Mouse (Mus musculus) spleen, postnatal 36 days (tissue): ENCODE results near the gene Fgd1.

Source experiments
- DNase-seq, 2 experiments: peaks; one replicate each; pipeline ENCODE4 v3.0.0; 2022; ENCODE audit warnings: low spot score in 2 of 2, mixed read lengths in 1 of 2

The Fgd1 gene

DNA sequence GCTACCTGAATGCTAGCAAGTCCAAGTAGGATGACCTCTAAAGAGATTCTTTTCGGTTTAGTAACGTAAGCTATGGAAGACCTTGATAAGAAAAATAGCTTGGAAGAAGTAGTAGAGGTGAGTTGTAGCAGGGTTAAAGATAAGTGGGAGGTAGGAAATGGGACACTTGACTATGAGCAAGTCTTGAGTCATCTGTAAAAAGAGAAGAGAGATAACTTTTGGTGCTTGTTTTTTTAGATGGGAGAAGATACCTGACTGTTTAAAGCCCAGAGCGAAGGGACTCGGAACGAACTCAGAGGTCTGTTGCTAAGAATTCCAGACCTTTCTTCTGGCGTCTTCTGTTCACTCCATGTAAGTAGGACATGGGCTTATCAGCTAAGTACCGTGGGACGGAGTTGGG, at the start of gene Fgd1:
Gene Fgd1 (plus strand): TSS at position 301 of the 400 bp plus-strand sequence.
- DNase-seq: no peak

DNA sequence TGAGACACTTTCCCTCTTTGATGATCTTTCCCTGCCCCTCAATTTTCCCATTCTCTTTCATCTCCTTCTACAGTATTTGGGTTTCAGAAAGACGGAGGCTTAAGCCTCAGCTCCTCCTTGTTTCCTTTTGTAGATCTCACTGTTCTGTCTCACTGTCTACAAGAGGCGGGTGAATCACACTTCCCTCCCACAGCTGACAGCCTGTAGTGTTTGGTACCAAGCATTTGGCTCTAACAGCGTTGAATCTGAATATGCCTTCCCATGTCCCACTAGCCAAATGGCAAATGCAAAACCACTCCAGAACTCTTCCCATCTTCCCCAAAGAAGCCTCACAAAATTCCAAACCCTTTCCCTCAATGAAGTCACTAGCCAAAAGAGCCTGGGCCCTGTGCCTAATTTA, 49.2 kb upstream of the Fgd1 start:
- DNase-seq: no peak

DNA sequence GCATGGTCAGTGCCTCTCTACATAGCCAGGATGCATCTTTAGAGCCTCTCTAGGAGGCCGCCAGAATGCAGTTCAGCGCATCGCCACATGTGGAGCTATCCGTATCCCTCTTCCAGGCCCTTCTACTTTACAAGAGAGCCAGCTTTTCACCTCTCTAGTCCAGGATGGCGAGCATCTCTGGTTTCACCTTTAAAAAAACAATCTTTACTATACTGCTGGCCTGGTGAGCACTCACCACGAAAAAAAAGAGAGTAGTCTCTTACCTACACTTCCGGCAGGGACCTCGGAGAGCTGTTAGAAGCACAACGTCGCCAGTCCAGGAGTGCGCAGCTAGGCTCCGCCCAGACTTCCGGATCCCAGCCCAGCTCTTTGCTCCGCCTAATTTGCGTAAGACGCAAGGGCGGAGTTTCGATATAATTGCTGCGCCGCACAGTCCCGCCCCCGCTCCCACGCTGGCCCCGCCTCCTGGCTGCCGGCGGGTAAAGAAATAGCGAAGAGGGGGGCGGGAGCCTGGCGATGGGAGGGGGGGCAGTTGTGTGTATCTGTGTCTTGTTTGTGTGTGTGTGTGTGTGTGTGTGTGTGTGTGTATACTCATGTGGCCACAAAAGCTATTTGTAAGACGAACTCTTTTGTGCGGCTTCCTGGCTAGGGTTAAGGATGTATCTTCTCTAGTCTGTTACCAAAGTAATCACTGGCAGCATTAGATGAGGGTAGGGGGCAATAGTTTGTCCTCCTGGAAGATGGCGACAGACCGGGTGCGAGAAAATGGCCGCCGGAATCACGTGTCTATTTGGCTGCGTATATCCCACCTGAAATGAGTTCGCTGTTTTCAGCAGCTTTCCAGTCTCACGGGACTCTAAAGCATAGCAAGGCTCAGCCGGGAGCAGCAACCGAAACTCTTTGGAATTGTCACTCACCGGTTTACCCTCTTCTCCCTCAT, 28.7 kb upstream of the Fgd1 start, which contains the start of gene Gnl3l:
Gene Gnl3l (minus strand): TSS at position 385 of the 940 bp plus-strand sequence.
- peak; percentile 89 for DNase-seq

DNA sequence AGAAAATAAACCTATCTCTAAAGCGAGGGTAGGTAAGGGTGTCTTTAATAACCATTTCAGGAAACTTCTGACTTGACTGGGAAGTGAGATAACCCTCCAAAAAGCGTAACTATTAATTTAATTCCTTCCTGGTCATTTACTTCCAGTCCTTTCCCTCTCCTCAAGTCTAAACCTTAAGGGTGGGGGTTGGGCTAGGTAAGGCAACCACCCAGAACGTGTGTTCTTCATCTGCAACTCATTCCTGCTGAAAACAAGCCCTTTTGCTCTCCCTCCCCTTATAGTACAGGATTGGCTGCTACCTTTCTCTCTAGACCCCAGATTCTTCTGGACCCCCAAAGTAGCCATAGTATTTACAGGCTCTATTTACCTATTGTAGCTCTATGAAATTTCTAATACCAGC, 28.1 kb upstream of the Fgd1 start:
- no peak for DNase-seq

DNA sequence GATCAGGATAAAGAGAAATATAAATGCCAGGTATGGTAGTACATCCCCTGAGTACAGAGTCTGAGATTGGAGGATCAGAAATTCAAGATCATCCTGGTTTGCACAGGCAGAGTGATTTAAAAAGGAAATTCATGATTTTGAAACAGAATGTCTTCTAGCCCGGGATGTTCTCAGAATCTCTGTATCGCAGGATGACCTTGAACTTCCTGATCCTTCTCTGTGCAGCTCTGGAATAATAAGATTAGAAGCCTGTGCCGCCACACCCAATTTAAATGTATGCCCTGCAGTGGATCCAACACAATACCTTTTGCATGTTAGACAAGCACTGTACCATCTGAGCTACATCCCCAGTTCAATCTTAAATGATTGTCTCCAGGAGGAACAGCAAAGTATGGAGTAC, 27.2 kb upstream of the Fgd1 start:
- no peak for DNase-seq

DNA sequence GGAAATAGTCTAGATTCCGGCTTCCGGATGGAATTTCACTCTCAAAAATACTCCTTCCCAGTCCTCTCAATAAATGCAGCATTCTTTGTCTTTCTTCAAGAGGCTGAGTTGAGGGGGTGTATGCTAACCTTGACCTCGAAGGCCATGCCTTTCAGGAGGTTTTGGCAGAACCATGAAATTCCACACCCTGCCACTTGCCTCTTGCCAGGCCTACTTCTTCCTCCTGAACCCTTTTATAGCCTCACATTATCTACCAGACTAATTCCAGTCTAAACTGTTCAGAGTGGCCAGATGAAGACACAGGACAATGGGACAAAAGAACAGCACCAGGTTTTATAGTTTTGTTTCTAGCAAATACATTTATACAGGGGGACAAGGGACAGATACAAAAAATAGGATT, 14.6 kb upstream of the Fgd1 start:
- no peak for DNase-seq

DNA sequence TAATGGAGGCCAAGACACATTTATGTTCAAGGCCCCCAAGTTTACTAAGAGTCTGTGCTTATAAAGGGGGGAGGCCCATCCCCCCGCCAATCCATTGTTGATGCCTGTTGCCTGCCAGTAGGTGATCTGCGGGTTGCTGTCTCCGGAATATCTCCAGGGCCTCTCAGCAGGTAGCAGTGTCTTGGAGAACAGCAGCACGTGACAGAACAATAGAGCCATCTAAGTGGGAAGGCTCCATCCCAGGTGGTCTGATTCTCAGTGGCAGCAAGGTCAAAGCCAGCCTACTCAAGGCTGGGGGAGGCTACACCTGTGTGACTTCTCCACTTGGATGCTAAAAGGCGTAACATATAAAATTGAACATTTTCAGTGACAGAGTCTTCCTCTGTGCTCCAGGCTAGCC, 4.7 kb upstream of the Fgd1 start:
- DNase-seq: no peak

DNA sequence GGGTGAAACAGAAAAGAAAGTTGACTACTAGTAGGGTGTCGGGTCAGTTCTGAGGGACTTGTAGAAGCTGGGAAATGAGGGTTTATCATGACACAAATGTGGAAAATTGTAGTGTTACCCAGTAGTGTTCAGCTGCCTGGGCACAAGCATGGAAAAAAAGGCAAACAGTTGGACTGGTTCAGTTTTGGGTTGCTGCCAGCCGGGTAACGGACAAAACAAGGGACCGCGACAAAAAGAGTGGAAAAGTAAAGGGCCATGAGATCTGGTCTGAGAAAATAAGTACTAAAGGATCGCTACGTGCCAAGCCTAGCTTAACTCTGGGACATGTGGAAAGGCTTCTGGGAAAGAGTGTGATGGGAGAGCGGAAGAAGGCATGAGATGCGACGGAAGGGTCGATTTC, 371 bp downstream of the Fgd1 start:
- no peak for DNase-seq

DNA sequence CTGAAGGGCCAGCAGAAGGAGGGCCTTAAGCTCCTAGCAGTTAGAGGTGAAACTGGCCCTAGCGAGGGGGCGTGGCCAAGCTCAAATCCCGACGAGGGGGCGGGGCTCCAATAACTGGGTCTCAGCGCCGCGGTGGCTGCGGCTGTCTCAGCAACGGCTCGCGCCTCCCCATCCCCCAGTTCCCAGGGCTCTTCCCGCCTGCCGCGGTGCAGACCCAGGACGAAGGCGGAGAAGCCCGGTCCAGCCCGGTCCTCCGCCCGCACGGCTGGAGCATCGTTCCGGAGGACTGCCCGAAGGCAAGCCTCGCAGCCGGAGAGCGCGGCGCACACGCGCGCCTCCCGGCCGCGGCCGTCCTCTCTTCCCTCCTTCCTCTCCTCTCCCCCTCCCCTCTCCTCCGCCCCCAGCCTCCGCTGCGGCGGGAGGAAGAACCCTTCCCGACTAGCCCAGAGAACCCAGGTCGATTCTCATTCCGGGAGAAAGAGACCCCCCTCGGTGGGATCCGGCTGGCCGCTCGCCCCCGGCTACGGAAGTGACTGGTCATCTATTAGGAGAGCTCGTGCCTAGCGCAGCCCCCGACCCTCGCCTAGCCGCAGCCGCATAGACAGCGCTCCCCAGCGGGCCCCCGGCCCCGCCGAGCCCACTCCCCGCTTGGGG, 954 bp downstream of the Fgd1 start:
- peak; percentile 18 to 23 for DNase-seq

DNA sequence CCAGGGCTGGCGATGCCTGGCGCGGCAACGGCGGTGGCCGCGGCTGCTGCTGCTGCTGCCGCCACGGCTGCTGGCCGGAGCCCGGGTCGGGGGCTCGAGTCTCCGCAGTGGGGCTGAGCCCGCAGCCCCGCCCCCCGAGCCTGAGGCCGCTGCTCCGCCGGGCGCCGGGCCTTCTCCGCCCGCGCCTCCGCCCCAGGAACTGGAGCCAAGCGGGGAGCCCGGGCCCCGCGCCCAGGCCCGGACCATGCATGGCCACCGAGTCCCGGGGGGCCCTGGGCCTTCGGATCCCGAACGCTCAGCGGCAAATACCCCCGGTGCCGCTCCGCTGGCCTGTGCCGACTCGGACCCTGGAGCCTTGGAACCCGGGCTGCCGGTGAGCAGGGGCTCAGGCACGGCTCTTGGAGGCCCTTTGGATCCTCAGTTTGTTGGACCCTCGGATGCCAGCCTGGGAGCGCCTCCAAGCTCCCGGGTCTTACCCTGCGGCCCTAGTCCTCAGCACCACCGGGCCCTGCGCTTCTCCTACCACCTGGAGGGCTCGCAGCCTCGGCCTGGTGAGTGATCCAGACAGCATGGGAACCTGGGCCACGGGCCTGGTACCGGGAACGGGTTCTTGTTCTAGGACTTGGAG, 1.6 kb downstream of the Fgd1 start:
- DNase-seq: no peak

DNA sequence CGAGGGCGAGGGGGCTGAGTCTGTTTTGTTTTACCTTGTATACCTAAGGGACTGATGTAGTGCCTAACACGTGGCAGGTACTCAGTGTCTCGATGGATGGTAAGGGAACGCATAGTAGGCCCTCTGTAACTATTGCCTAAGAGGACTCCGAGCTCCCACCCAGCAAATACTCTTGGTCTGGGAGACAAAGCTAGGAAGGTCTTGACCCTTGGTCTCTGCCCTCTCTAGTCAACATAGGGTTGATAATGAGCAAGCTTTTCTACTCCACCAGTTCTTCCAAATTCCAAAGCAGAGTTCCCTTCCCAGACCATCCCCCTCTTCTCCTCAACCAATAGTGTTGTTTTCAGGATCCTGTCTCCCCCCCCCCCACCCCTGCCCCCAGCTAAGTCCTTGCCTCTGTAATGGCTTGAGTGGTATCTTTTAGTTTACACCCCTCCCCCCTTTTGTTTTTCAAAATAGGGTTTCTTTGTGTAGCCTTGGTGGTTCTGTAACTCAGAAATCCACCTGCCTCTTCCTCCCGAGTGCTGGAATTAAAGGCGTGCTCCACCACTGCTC, 3.8 kb downstream of the Fgd1 start:
- DNase-seq: no peak

DNA sequence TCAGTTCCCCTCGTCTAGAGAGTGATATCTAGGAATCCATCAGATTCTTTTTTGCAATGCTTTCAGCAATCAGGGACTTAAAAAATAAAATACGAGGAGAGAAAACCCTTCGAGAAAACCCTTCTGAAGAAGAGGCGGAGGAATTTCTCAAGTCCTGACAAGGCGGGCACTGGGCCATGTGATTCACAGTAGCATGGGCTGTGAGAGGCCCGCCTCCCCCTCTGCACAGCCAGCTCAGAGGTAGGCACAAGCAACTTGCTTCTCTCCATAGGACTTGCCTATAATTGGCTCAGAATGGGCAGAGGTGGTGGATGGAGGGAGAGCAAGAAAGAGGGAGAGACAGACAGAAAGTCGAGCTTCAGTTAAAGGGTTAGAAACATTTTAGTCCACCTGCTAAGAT, 4.4 kb downstream of the Fgd1 start:
- DNase-seq: no peak

DNA sequence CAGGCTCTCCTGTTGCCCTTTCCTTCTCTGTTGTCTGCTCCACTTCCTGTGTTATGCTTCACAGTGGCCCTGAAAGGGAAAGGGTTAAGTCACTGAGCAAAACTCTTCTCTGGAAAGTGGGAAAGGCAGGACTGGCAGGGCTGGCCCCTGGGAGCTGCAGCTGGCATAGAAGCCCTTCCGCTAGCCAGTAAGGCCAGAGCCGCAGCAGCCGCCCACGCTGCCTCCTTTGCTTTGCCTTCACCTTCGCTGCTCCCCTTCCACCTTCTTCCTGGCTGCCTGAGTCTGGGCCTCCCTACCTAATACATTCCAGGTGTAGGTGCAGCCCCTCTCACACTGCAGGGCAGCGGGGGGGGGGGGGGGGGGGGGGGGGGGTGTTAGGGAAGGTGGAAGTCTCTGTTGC, 8.5 kb downstream of the Fgd1 start:
- DNase-seq: no peak

DNA sequence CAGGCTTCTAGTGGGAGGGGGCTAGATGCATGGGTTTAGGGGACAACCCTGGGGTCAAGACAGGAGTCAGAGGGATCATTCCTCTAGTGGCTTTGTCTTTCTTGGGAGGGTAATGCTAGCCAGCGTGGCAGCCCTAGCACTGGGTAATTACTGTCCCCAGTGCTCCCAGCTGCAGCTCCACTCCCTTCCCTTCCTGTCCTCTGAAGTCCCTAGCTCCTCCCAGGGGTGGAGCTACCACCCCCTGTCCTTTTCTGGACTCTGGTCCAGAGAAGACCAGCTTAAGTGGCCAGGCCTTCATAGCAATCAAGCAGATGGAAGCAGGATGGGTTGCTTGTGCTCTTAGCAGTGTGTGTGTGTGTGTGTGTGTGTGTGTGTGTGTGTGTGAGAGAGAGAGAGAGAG, 9.6 kb downstream of the Fgd1 start:
- no peak for DNase-seq

DNA sequence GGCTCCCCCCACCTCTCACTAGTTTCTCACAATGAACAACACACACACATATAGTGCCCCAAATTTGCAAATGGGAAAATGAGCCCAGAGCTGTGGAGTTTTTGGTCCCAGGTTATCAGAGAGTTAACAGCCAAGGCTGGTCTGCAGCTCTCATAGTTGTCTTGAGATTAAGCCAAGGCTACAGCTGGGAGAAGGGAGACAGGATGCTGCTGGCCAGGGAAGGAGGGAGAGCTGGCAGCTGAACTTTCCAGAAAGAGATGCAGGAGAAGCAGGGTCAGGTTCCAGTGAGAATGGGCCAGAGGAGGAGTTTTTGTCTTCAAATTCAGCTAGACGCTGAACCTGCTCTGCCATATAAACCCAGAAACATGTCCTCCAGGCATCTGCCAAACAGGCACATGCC, 13.4 kb downstream of the Fgd1 start:
- no peak for DNase-seq

DNA sequence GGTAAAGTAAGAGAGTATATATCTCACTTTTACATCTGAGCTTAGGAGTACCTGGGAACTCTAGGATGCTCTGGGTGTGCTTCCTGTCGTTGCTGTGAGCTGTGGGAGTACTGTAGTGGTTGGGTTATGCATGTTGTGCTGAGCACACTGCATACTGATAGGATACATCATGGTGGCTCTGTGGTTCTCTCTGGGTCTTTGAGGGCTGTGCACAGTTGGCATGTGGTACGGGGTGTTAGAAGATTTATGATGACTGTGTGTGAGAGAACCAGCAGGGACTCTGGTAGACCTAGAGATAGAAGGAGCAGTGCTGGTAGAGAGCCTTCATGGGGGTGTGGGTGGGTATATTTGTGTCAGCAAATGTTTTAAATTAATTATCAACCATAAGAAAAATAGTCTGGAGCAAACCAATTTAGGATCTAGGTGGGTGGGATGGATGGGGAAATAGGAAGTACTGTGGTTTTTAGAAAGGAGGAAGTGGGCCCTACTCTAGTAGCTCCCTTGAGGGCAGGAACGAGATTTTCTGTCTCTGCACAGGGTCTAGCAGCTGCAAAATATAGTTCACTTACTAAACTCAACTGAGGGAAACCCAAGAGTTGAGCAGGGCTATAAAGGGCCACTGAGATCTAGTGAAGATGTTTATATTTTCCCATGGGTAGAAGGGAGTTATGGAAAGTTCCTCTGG, 15.8 kb downstream of the Fgd1 start:
- no peak for DNase-seq

DNA sequence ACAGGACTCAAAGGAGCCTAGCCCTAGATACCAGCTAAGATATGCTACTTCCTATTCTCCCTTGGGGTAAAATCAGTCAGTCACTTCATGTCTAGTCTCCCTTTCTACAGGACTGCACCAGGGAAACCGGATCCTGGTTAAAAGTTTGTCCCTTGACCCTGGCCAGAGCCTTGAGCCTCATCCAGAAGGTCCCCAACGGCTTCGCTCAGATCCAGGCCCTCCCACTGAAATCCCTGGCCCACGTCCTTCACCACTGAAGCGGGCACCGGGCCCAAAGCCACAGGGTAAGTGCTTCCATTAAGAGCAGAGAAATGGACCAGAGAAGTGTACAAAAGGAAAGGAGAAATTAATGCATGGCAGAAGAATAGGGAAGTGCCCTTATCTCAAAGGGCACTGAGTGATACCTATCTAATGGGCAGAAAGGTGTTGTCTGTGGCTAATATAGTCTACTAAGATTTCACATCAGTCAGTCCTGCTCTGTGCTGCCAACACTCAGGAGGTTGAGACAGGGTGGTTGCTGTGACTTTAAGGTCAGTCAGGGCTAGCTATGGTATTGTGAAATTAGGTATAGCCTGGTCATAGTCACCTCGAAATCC, 20.2 kb downstream of the Fgd1 start:
- DNase-seq: no peak

DNA sequence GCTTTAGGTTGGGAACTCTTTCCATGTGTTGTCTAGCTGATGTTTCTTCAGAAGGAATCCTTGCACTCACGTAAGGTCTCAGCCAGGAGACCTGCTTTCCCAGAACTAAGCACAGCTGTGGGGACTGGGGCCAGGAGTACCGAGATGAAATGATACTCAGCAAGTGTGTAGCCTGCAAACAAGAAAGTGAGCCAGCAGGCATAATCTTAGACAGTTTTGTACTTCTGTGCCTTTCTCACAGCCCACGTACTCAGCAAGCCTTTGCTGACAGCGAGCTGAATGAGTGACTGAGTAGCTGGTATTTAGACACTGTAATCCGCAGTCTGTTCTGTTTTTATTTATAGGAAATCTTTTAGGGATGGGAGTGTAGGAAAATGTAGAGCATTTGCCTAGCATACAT, 21.9 kb downstream of the Fgd1 start:
- no peak for DNase-seq

DNA sequence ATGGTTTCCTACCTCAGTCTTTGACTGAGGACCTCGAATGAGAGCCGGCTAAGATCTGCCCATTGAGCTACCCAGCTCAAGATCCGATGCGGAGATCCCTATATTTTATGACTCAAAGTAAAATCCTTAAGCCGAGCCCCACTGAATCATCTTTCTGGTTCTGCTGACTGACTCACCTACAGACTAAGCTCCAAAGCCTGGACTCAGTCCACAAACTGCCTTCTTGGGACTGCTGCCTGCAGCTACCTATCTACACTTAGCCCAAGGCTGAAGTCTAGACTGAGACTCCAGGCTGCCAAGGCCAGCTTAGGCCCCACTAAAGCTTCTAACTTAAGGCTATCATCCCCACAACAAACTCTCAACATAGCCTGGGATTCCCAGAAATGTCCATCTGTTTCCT, 30.1 kb downstream of the Fgd1 start:
- DNase-seq: no peak

DNA sequence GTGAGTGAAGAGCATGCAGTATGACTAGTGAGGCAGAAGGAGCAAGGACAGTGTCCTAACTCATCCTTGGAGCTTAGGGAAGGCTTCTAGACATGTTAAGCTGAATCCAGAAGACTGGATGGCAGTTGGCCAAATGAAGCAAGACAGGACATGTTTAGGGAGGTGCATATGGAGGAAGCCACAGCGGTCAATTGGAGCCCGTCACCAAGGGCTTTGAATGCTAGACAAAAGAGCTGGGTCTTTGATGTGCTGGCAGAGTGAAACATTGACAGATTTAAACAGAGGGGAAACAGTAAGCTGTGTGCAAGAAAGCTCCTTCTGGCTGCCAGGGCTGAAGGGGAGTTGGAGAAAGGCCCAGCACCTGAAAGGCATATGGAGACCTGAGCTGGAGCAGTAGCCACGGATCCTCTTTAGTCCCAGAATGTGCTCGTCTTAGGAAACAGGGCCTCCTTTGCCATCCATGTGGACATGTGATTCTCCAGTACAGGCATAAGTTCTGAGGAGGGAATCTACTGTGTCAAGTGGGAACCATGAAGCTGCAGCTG, 31.1 kb downstream of the Fgd1 start:
- DNase-seq: no peak

DNA sequence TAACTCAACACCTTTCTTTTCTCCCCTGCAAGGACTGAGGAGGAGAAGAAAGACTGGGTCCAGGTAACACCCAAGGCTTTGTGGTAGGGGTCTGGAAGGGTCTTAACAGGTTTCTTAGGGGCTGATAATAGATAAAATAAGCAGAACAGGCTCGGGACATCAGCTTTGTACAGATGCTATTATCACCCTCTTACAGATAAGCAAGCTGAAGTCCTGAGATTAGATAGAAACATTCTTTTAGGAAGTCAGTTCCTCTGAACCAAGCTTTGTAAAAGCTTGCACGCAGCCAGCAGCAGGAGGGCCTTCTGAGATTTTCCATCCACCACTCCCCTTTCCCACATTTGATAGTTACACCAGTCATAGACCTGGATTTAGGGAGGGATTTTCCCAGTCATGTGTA, 39.6 kb downstream of the Fgd1 start:
- DNase-seq: no peak
